Mouse (Mus musculus): Measurements from ENCODE around the gene Sirt4. TPM values are rescaled to one million over a fixed set of nuclear protein-coding genes. Genes with fewer than 3 reads are reported as not detected.

Gene Sirt4
- polyA plus RNA-seq, 1 experiment: 13.2 TPM

- H3K4me1 ChIP-seq (ENCODE audit: control insufficient read depth, insufficient read depth, low read length): no peaks in the 10 kb centered on the region
- H3K27ac ChIP-seq (ENCODE audit: control insufficient read depth, insufficient read depth, low read depth, low read length, poor library complexity): no peak overlapping the region
- TF ChIP-seq POLR2A (IDR thresholded peaks at IDR 0.05; ENCODE audit: borderline replicate concordance, control insufficient read depth, low read depth, low read length) (no peak), CTCF (IDR thresholded peaks at IDR 0.05; ENCODE audit: control insufficient read depth, insufficient read depth, low read length) (no peak)
- 36% methylated on average over 22 of the region's 22 CpGs for WGBS
- H3K4me3 ChIP-seq (replicated peaks; ENCODE audit: control insufficient read depth, low read depth, low read length): peak overlapping the region; percentile 46
Observed at GRCm38 (mm10) chr5:115475337-115476106, 9.0 kb downstream of the Sirt4 start.

DNA sequence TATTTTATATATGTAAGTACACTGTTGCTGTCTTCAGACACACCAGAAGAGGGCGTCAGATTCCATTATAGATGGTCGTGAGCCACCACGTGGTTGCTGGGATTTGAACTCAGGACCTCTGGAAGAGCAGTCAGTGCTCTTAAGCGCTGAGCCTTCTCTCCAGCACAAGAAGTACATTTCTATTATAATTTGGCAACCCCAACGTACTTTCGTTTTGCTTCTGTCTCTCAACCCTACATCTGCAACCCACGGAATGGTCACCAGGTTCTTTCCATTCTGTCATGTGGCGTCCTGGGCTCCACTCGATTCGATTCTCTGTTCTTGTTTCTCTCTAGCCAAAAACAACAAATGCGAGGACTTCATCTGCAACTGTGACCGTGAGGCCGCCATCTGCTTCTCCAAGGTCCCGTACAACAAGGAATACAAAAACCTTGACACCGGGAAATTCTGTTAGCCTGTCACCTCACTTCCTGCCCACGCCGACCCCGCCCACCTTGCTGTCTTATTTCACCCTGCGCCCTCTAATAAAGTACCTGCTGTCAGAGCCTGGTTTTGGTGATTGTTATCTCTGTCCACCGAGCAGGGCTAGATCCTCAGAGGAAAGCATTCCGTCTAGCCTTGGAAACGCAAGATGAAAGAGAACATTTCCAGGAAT, 10.2 kb downstream of the Sirt4 start:
- H3K27ac ChIP-seq (ENCODE audit: control insufficient read depth, insufficient read depth, low read depth, low read length, poor library complexity): no peak overlapping the region
- TF ChIP-seq CTCF (IDR thresholded peaks at IDR 0.05; ENCODE audit: control insufficient read depth, insufficient read depth, low read length) (no peak), POLR2A (IDR thresholded peaks at IDR 0.05; ENCODE audit: borderline replicate concordance, control insufficient read depth, low read depth, low read length) (no peak)
- no peaks in the 10 kb centered on the region for H3K4me1 ChIP-seq (ENCODE audit: control insufficient read depth, insufficient read depth, low read length)
- peak overlapping the region; percentile 29 for H3K4me3 ChIP-seq (replicated peaks; ENCODE audit: control insufficient read depth, low read depth, low read length)
- 40% methylated on average over 22 of the region's 22 CpGs for WGBS

- TF ChIP-seq CTCF (IDR thresholded peaks at IDR 0.05; ENCODE audit: control insufficient read depth, insufficient read depth, low read length) (0 out of 2 replicates have a peak, but pooled peaks have one; percentile 2), POLR2A (IDR thresholded peaks at IDR 0.05; ENCODE audit: borderline replicate concordance, control insufficient read depth, low read depth, low read length) (no peak)
- WGBS: 63% methylated on average over 10 of the region's 10 CpGs
- H3K4me1 ChIP-seq (ENCODE audit: control insufficient read depth, insufficient read depth, low read length): no peaks in the 10 kb centered on the region
Observed at GRCm38 (mm10) chr5:115473191-115473590, 11.3 kb downstream of the Sirt4 start.

DNA sequence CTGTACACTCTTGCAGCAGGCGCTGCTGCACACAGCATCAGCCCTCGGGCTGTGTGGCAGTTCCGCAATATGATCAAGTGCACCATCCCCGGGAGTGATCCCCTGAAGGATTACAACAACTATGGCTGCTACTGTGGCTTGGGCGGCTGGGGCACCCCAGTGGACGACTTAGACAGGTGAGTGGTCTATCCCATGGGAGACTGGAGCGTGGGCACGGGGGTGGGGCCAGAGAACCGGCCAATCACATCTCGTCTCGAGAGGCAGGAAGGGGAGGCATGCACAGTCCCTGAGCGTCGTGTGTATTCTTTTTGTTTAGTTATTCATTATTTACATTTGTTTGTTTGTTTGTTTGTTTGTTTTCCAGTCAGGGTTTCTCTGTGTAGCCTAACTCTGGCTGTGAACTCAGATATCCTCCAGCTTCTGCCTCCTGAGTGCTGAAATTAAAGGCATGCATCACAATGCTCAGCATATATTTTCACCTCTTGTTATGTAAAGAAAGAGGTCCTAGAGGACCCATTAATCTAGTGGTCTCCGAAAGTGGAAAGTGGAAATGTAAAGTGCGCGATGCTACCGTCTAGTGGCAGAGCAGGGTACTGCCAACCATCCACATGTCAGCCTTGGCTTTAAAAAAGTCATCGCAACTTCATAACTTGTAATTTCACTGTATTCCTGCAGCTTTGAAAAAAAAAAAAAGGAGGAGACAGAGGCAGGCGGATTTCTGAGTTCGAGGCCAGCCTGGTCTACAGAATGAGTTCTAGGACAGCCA, 13.6 kb downstream of the Sirt4 start:
- Histone ChIP-seq H3K4me1 (ENCODE audit: control insufficient read depth, insufficient read depth, low read length) (no peaks in the 10 kb centered on the region), H3K27ac (ENCODE audit: control insufficient read depth, insufficient read depth, low read depth, low read length, poor library complexity) (no peak overlapping the region), H3K4me3 (replicated peaks; ENCODE audit: control insufficient read depth, low read depth, low read length) (no peak overlapping the region)
- TF ChIP-seq CTCF (IDR thresholded peaks at IDR 0.05; ENCODE audit: control insufficient read depth, insufficient read depth, low read length) (peak; percentile 73), POLR2A (IDR thresholded peaks at IDR 0.05; ENCODE audit: borderline replicate concordance, control insufficient read depth, low read depth, low read length) (no peak)
- WGBS: 33% methylated on average over 20 of the region's 20 CpGs

More at GRCm38 (mm10) chr5:115473191-115473590, 11.3 kb downstream of the Sirt4 start:
- H3K4me3 ChIP-seq (replicated peaks; ENCODE audit: control insufficient read depth, low read depth, low read length): no peak overlapping the region
- no peak overlapping the region for H3K27ac ChIP-seq (ENCODE audit: control insufficient read depth, insufficient read depth, low read depth, low read length, poor library complexity)

- Histone ChIP-seq H3K4me1 (ENCODE audit: control insufficient read depth, insufficient read depth, low read length) (no peaks in the 10 kb centered on the region), H3K27ac (ENCODE audit: control insufficient read depth, insufficient read depth, low read depth, low read length, poor library complexity) (no peak overlapping the region), H3K4me3 (replicated peaks; ENCODE audit: control insufficient read depth, low read depth, low read length) (no peak overlapping the region)
- 70% methylated on average over 6 of the region's 6 CpGs for WGBS
- no peak for TF ChIP-seq CTCF (IDR thresholded peaks at IDR 0.05; ENCODE audit: control insufficient read depth, insufficient read depth, low read length)
- TF ChIP-seq POLR2A (IDR thresholded peaks at IDR 0.05; ENCODE audit: borderline replicate concordance, control insufficient read depth, low read depth, low read length): no peak
Observed at GRCm38 (mm10) chr5:115469791-115470190, 14.7 kb downstream of the Sirt4 start.

- TF ChIP-seq CTCF (IDR thresholded peaks at IDR 0.05; ENCODE audit: control insufficient read depth, insufficient read depth, low read length) (no peak), POLR2A (IDR thresholded peaks at IDR 0.05; ENCODE audit: borderline replicate concordance, control insufficient read depth, low read depth, low read length) (no peak)
- no peak within 1 kb of the TSS for H3K27ac ChIP-seq (ENCODE audit: control insufficient read depth, insufficient read depth, low read depth, low read length, poor library complexity)
- WGBS: 32% methylated on average over 9 of the region's 9 CpGs
- H3K4me3 ChIP-seq (replicated peaks; ENCODE audit: control insufficient read depth, low read depth, low read length): no peak within 1 kb of the TSS
- no peaks in the 10 kb centered on the region for H3K4me1 ChIP-seq (ENCODE audit: control insufficient read depth, insufficient read depth, low read length)
Observed at GRCm38 (mm10) chr5:115465642-115466420, 18.7 kb downstream of the Sirt4 start, which contains the start of gene Pla2g1b. Pla2g1b (plus strand) TSS chr5:115466262.

DNA sequence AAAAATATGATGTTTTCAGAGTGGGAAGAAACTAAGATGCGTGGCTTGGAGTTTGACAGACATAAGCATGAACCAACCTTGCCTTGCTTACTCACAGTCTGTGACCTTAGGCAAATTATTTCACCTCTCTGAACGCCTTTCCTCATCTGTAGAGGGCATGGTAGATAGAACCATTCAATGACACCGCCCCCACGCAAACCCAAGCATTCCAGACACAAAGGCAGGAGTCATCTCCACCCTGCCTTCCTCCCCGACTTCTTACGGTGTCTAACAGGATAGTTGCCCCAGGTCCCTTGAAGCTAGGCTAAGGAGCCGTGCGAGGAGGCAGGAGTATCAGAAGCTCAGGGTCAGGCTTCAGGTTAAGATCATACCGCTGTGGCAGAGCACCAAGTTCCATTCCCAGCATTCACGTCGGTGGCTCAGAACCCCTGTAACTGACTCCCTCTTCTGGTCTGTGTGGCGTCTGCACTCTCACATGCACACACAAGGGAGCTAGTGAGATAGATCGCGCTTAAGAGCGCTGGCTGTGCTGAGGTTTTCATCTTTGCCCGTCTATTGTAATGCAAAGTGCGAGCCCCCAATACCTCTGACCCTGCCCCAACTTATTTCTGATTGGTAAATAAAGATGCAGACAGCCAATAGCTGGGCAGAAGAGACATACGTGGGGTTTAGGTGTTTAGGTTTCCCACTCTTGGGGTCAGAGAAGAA, 20.0 kb downstream of the Sirt4 start:
- no peak overlapping the region for H3K4me3 ChIP-seq (replicated peaks; ENCODE audit: control insufficient read depth, low read depth, low read length)
- WGBS: 84% methylated on average over 18 of the region's 18 CpGs
- H3K4me1 ChIP-seq (ENCODE audit: control insufficient read depth, insufficient read depth, low read length): no peaks in the 10 kb centered on the region
- no peak overlapping the region for H3K27ac ChIP-seq (ENCODE audit: control insufficient read depth, insufficient read depth, low read depth, low read length, poor library complexity)
- no peak for TF ChIP-seq CTCF (IDR thresholded peaks at IDR 0.05; ENCODE audit: control insufficient read depth, insufficient read depth, low read length)
- TF ChIP-seq POLR2A (IDR thresholded peaks at IDR 0.05; ENCODE audit: borderline replicate concordance, control insufficient read depth, low read depth, low read length): no peak
